Mouse (Mus musculus) stomach, embryonic 14.5 days (tissue): ENCODE measurements at regions not wholly inside any gene's neighbourhood (a gene's known extent, or its start where the extent isn't known, plus 50 kb on each side); places are given as distances from the start of the nearest gene placed in this dataset.

Experiments used
- ATAC-seq: fragments of 200-750 bp; cut with Nextera tagmentation; 2 replicates; pipeline ENCODE4 v1.8.0; 2017; ENCODE audit warnings: low read depth, moderate TSS enrichment; ENCODE audit not compliant: insufficient number of reproducible peaks, insufficient read depth, low FRiP score
- H3K27ac ChIP-seq: fragments of 300-500 bp; sonication (generic); 2 replicates; pipeline ENCODE4 v1.5.1; 2014; ENCODE audit warnings: mild to moderate bottlenecking, low read length, moderate library complexity, mixed read lengths
- H3K27me3 ChIP-seq: fragments of 300-500 bp; sonication (generic); 2 replicates; pipeline ENCODE4 v1.6.1; 2014; ENCODE audit warnings: low read length, control low read depth, mixed read lengths; ENCODE audit not compliant: control insufficient read depth, insufficient read depth
- H3K36me3 ChIP-seq: fragments of 300-500 bp; sonication (generic); 2 replicates; pipeline ENCODE4 v1.6.1; 2014; ENCODE audit warnings: mild to moderate bottlenecking, control low read depth, low read length, moderate library complexity, mixed read lengths; ENCODE audit not compliant: control insufficient read depth, insufficient read depth
- H3K4me1 ChIP-seq: fragments of 300-500 bp; sonication (generic); 2 replicates; pipeline ENCODE4 v1.6.1; 2014; ENCODE audit warnings: low read length, control low read depth, mixed read lengths; ENCODE audit not compliant: control insufficient read depth, insufficient read depth
- H3K4me2 ChIP-seq: fragments of 300-500 bp; sonication (generic); replicated peaks from 2 replicates; pipeline ENCODE4 v1.6.1; 2014; ENCODE audit warnings: low read depth, low read length, control low read depth
- H3K4me3 ChIP-seq: fragments of 300-500 bp; sonication (generic); 2 replicates; pipeline ENCODE4 v1.5.1; 2014; ENCODE audit warnings: low read depth, low read length, control low read depth
- H3K9ac ChIP-seq: fragments of 300-500 bp; sonication (generic); replicated peaks from 2 replicates; pipeline ENCODE4 v1.6.1; 2014; ENCODE audit warnings: low read depth, mild to moderate bottlenecking, control low read depth, low read length, moderate library complexity, mixed read lengths
- H3K9me3 ChIP-seq: fragments of 300-500 bp; sonication (generic); 2 replicates; pipeline ENCODE4 v1.6.1; 2016; ENCODE audit warnings: low read depth, low read length, control low read depth; ENCODE audit not compliant: control insufficient read depth
- WGBS: fragments of 180-500 bp; shearing (Covaris S2); extraction: QIAGEN DNeasy Blood & Tissue Kit; methylation state at CpG from one replicate; pipeline ENCODE4 v1.1.7; 2014; 5-methylcytosine and 5-hydroxymethylcytosine counted together

DNA sequence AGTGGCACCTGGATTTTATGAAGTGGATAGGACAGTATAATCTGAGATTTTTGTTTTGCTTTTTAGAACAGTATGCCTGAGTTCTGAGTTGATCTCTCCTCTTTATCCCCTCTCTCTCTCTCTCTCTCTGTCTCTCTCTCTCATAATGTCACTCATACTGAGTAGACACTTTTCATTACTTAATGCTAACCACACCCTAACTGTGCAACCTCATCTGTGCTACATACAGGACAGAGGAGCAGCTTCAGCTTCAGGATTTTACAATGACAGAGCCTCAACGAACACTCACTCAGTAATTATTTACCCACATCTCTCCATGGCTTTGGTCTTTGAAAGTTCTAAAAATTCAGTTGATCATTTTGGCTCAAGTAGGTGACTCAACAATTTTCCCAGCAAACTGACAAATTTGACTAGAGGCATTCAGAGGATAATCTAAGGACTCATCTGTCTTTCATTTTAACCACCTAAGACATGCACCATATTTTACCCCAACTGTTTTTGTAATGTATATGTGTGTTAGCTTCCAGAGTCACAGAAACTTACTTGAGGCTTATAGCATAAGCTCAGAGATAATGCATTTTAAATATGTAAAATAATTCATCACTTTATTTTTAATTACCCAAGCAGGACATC is 256.4 kb upstream of the Myo3a start:
- no peaks in the 10 kb centered on the region for H3K27me3 ChIP-seq
- ATAC-seq = no peak

DNA sequence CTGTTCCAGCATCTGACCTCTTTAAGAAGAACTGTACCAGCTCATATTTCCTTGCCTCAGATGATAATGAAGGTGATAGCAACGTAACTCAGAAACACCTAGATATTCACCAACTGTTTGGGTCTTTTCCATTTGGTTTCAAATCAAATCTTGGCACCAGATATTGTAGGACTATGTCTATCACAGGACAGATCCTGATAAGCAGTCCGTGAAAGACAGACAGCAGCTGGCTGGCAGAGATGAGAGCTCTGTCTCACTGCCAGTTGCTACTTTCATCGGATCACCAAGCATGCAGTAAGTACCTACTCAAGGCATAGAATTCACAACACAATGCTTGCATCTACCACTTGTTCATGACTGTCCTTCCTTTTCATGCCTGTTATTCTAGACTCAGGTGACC is 252.7 kb upstream of the Myo3a start:
- H3K27me3 ChIP-seq = no peaks in the 10 kb centered on the region
- no peaks in the 10 kb centered on the region for H3K4me1 ChIP-seq
- H3K9ac ChIP-seq = no peak overlapping the region
- no peak overlapping the region for H3K27ac ChIP-seq
- no peak overlapping the region for H3K4me2 ChIP-seq
- ATAC-seq = no peak
- 78% methylated on average over 3 of the region's 3 CpGs for WGBS
- no peaks in the 10 kb centered on the region for H3K9me3 ChIP-seq
- no peaks in the 10 kb centered on the region for H3K36me3 ChIP-seq
- no peak overlapping the region for H3K4me3 ChIP-seq

More for the DNA sequence above, 256.4 kb upstream of the Myo3a start:
- no peak overlapping the region for H3K27ac ChIP-seq
- H3K9me3 ChIP-seq = no peaks in the 10 kb centered on the region
- no peaks in the 10 kb centered on the region for H3K36me3 ChIP-seq
- no peak overlapping the region for H3K4me2 ChIP-seq
- H3K9ac ChIP-seq = no peak overlapping the region
- 67% methylated on average over 1 of the region's 1 CpGs for WGBS
- H3K4me3 ChIP-seq = no peak overlapping the region
- H3K4me1 ChIP-seq = no peaks in the 10 kb centered on the region

DNA sequence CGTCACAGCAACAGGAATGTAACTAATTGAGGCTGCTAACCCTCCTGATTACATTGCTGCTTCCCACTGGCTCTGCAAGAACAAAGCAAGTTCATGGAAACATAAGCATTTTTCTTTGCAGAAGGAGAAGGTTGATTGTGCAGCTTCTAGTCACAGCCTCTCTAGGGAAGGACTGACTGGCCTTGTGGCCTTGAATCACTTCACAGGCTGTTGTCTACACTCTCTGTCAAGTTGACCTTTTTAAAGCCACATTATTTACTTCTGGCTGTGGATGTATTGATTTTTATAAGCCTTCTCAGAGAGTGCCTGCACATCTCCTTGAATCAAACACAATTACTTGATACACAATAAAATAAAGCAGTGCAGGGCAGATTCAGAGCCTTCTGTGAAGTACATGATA is 251.8 kb upstream of the Myo3a start:
- Histone ChIP-seq H3K4me1 (no peaks in the 10 kb centered on the region), H3K36me3 (no peaks in the 10 kb centered on the region), H3K4me2 (no peak overlapping the region), H3K9me3 (no peaks in the 10 kb centered on the region), H3K27ac (no peak overlapping the region), H3K9ac (no peak overlapping the region), H3K27me3 (no peaks in the 10 kb centered on the region), H3K4me3 (no peak overlapping the region)
- WGBS = 23% methylated on average over 1 of the region's 1 CpGs
- no peak for ATAC-seq

DNA sequence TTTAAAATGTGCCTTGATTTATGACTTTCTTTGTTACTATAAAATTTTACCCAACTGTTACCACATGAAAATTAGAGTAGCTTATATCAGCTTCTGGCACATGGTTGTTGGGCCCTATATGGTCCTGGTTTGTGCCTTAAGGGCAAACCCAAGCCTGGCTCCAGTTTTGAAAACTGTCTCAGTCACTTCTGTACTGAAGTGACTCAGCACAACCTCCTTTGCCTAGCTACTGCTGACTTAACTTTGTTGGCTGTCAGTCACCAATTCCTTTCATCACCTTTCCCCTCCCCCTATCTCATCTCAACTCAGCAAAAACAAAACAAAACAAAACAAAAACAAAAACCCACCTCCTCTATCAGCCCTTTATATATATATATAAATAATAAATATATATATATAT is 251.0 kb upstream of the Myo3a start:
- no peak for ATAC-seq

DNA sequence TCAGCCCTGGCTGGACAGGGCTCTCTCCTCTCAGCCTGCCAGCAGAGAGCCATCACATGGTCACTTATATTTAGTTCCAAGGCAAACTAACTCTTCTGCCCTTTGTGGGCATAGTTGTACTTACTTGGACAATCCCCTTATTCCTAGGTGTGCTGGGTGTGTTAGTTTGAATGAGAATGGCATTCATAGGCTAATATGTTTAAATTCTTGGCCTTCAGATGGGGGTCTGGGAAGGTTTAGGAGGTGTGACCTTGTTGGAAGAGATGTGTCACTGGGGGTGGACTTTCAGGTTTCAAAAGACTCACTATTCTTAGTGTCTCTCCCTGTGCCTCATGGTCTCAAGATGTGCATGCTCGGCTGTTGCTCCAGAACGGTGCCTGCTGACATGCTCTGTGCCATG is 250.5 kb upstream of the Myo3a start:
- Histone ChIP-seq H3K9ac (no peak overlapping the region), H3K4me3 (no peak overlapping the region), H3K4me2 (no peak overlapping the region), H3K27me3 (no peaks in the 10 kb centered on the region), H3K36me3 (no peaks in the 10 kb centered on the region), H3K27ac (no peak overlapping the region), H3K9me3 (no peaks in the 10 kb centered on the region), H3K4me1 (no peaks in the 10 kb centered on the region)
- WGBS = 83% methylated on average over 2 of the region's 2 CpGs
- no peak for ATAC-seq

More for the DNA sequence above, 251.0 kb upstream of the Myo3a start:
- Histone ChIP-seq H3K36me3 (no peaks in the 10 kb centered on the region), H3K4me2 (no peak overlapping the region), H3K27me3 (no peaks in the 10 kb centered on the region), H3K27ac (no peak overlapping the region), H3K4me1 (no peaks in the 10 kb centered on the region), H3K4me3 (no peak overlapping the region), H3K9ac (no peak overlapping the region), H3K9me3 (no peaks in the 10 kb centered on the region)

DNA sequence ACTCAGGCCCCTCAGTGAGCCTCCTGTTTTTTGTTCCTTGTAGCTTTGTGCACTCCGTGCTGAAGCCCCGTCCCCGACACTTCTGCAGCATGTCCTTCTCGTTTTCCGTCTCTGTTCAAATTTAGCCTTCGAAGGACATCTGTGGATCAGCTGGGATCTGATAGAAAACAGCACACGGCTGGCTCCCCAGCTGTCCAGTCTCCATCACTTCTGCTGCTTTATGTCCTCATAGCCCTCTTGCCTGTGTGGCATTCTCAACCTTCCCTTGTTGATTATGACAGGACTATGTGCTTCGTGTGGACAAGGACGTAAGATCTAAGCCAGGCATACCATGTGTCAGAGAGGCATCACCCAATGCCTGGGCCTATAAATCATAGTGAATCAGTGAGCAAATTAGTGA is 247.1 kb upstream of the Myo3a start:
- no peak for ATAC-seq

DNA sequence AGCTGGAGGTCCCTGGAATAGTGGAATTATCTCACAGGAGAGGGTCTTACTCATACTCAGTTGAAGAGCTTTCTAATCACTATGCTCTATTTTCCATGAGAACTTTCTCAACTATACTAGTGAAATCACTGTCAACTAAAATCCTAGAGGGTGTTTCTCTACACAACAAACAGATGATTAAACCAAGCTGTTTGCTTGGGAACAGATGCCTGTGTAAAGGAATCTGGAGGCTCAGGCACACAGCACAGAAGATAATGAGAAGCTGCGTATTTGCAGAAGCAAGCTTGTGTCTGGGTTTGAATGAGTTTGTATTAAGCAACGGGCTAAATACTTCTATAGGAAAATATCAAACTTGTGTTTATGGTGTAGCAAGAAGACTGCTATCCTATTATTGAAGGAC is 202.9 kb upstream of the Myo3a start:
- WGBS = 81% methylated on average over 2 of the region's 2 CpGs
- no peak overlapping the region for H3K27ac ChIP-seq

More for the DNA sequence above, 247.1 kb upstream of the Myo3a start:
- Histone ChIP-seq H3K4me1 (no peaks in the 10 kb centered on the region), H3K4me3 (no peak overlapping the region), H3K27ac (no peak overlapping the region), H3K9me3 (no peaks in the 10 kb centered on the region), H3K36me3 (no peaks in the 10 kb centered on the region), H3K4me2 (no peak overlapping the region), H3K9ac (no peak overlapping the region), H3K27me3 (no peaks in the 10 kb centered on the region)
- WGBS = 68% methylated on average over 9 of the region's 9 CpGs

DNA sequence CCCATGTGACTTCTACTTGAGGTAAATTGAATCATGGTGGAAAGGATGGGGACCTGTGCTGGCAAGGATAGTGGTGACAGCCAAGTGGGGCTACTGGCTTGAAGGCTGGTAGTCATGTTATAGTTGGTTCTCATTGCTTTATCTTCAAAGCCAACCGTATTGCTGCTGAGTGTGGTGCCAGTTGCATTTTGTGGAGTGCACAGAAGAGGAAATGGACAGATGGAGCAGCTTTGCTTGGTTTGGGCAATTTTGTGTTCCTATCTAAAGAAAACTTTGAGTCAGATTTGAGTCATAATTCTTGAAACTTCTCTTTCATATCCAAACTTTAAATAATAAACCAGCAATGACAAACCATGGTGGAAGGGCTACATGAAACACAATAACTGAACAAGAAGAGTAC is 200.5 kb upstream of the Myo3a start:
- ATAC-seq = no peak
- Histone ChIP-seq H3K27ac (no peak overlapping the region), H3K27me3 (no peaks in the 10 kb centered on the region), H3K4me2 (no peak overlapping the region), H3K9ac (no peak overlapping the region), H3K9me3 (no peaks in the 10 kb centered on the region), H3K4me1 (no peaks in the 10 kb centered on the region), H3K4me3 (no peak overlapping the region), H3K36me3 (no peaks in the 10 kb centered on the region)
- WGBS = 87% methylated on average over 1 of the region's 1 CpGs

More for the DNA sequence above, 202.9 kb upstream of the Myo3a start:
- H3K4me2 ChIP-seq = no peak overlapping the region
- H3K27me3 ChIP-seq = no peaks in the 10 kb centered on the region
- H3K9ac ChIP-seq = no peak overlapping the region
- no peaks in the 10 kb centered on the region for H3K4me1 ChIP-seq
- no peak for ATAC-seq
- no peaks in the 10 kb centered on the region for H3K36me3 ChIP-seq
- no peaks in the 10 kb centered on the region for H3K9me3 ChIP-seq
- no peak overlapping the region for H3K4me3 ChIP-seq

DNA sequence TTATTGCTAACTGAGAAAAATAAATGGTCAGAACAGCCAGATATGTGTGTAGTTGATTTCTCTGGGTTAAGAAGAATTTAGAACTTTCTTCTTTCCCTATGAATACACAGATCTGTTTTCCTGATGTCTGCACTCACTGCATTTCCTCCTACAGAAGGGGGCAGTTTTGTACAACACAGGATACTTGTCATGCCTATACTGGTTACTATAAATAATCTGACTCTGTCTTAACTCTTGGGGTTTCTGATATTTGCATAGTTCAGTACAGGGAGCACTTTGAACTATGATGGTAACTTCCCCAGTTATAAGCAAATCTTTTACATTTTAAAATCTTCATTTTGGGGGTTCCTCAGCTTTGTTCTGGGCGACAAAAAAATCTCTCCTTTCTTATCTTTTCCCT is 198.7 kb upstream of the Myo3a start:
- H3K9ac ChIP-seq = no peak overlapping the region
- no peaks in the 10 kb centered on the region for H3K9me3 ChIP-seq
- H3K4me3 ChIP-seq = no peak overlapping the region
- no peak overlapping the region for H3K27ac ChIP-seq
- ATAC-seq = no peak
- H3K36me3 ChIP-seq = no peaks in the 10 kb centered on the region
- H3K27me3 ChIP-seq = no peaks in the 10 kb centered on the region
- WGBS = 60% methylated on average over 1 of the region's 1 CpGs
- no peak overlapping the region for H3K4me2 ChIP-seq
- H3K4me1 ChIP-seq = no peaks in the 10 kb centered on the region
